Mouse (Mus musculus) inflammation-experienced regulatory T-cells, adult 6 months (primary cell): ENCODE data around the gene Fam49a. TPM values are rescaled to one million over a fixed set of nuclear protein-coding genes. Genes with fewer than 3 reads are reported as not detected.

Source experiments
- ATAC-seq: one replicate; pipeline ENCODE4 v1.8.0; 2017
- polyA plus RNA-seq, 3 experiments: library from polyadenylated mRNA; unstranded; fragments of 100-300 nt; shearing (Covaris generic); gene quantifications; one replicate each; pipeline ENCODE4 v1.2.1; 2017

Fam49a gene
- polyA plus RNA-seq, 3 experiments from 2014 or later = 45.2 to 55.3 (median 53.3) TPM

GRCm38 (mm10) chr12:12274115-12274514, 12.2 kb downstream of the Fam49a start:
- no peak for ATAC-seq

DNA sequence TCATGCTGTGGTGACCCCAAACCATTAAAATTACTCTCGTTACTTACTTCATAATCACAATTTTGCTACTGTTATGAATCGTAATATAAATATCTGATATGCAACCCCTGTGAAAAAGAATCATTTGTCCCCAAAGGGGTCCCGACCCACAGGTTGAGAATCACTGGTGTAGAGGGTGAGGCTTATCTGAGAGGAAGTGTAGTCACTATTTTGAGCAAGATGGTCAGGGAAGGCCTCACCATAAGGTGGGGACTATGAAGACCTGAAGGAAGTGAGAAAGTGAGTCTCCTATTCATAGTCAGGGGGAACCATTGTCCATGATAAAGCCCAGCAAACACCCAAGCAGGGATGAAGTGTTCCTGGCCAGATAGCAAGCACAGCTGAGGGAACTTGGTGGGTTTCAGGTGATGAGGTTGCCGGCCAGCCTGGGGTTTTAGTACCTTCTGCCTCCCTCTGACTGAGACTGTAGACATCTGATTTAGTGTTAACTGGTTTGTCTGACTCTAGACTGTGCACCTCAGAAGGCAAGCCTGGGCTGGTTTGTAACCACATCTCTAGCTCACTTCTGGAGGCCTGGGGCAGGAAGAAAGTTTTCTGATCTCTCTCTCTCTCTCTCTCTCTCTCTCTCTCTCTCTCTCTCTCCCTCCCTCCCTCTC, 13.3 kb downstream of the Fam49a start:
- no peak for ATAC-seq

DNA sequence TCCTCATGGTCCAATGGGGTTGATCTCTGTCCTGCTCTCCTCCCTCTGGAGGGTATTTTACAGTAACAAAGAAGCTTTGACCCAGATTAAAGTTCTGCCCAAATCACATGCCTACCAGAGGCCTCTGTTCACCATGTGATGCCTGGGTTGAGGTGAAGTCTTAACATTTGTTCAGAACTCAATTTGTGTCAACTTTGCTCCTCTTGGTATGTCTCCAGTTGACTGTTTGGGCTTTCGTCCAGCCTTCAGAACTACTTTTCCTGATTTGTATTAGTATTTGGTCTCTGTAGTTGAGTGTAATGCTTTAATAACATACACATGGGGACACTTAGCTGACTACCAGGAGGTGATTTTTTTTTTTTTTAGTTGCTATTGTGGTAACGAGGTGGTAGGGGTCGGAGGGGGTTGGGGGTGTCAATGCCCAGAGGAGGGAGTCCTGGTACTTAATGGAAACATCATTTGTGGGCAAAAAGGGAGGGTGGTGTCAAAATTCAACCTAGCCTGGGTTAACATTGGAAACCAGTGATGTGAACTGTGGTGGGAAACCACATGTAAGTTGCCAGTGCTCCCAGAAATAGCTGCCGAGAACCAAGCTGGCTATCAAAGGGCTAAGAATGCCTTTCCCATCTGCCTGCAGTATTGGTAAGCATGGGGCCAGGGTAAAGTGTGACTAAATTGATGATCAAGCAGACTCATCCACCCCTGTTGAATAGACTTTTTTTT, 16.0 kb downstream of the Fam49a start:
- no peak for ATAC-seq

DNA sequence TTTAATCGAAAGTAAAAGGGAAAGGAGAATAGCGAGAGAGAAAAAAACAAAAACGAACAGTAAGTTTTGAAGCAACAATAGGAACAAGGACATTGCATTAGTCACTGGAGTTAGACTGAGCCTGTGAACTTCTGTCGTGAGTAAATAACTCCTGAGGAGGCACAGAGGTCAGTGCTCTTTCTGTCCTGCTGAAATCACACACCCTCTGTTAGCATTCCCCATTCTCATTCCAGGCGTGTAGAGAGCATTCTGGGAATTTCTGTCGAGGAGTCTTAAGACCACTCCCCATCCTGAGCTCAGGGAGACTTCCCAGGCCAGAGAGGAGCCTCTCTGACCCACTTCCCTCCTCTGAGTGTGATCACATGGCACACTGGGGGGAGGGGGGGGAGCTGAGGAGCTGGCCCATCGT, 16.5 kb downstream of the Fam49a start:
- peak; percentile 69 for ATAC-seq

DNA sequence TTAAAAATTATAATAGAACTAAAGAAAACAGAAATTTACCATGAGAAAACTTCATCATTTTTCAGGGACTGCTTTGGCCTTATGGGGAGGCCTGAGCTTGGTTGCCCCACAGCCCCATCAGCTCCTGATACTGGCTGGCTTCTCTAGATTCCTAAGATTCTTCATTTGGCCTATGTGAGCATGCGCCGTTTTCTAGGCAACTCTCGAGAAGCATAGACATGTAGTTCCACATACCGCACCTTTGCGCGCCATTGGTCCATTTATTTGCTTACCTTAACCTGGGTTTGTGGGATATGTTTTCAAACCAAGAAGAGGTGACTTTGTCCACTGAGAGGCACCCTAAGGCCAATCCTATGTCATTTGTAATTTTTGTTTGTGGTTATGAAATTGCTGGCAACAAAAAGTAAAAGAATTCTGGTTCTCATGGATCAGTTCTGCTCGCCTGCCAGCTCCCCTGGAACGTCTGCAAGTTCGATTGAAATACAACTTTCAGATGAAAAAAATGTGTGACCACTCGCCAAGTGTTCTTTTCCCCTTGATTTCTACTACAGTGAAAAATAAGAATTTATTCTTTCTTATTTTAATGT, 21.9 kb downstream of the Fam49a start:
- no peak for ATAC-seq

GRCm38 (mm10) chr12:12284521-12284920, 22.6 kb downstream of the Fam49a start:
- no peak for ATAC-seq

GRCm38 (mm10) chr12:12287131-12287786, 25.3 kb downstream of the Fam49a start:
- ATAC-seq = peak; percentile 61

DNA sequence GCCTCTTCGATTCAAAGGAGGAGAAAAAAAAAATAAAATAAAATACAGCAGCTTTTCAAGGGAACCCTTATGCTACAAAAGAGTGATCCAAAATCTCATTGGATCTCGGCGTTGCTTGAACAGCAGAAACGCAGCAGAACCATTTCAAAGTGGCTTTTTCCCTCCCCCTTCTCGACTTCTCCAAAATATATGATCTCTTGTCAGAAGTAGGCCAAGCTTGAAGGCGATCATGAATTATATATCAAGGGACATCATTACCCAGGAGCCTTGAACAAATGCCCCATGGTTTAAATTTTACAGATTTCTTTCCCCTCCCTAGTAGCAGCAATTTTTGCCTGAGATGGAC, 25.8 kb downstream of the Fam49a start:
- peak; percentile 1 for ATAC-seq

DNA sequence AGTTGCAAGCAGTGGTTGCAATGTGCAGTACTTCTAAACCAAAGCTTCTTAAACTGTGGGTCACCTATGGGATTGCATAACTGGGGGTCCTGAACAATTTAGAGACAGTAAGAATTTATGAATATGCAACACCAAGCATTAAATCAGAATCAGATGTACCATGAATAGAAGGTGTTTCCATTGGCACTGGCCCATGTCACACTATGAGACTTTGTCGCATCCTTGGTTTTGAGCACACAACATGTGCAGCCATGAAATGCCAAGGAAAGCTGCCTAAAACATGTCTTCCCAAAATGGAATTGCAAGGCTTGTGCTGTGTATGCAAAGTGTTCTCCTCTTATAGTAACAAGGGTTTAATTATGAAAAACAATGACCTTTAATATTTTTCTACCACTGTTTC, 26.6 kb downstream of the Fam49a start:
- no peak for ATAC-seq

DNA sequence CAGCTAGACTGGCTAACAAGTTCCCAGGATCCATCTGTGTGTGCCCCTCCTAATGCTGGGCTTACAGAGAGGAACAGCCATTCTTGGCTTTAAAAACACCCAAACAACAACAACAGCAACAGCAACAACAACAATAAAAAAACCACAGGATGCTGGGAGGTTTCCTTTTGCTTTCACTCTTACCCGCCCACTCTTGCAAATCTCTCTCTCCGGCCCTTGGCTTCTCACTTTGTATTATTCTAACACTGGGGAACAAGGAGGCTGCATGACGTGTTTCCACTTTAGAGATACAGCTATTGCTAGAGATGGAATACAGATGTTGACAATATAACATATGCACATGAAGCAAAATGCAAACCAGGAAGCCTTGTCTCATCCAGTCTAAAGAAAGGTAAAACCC, 27.7 kb downstream of the Fam49a start:
- ATAC-seq = peak; percentile 78

DNA sequence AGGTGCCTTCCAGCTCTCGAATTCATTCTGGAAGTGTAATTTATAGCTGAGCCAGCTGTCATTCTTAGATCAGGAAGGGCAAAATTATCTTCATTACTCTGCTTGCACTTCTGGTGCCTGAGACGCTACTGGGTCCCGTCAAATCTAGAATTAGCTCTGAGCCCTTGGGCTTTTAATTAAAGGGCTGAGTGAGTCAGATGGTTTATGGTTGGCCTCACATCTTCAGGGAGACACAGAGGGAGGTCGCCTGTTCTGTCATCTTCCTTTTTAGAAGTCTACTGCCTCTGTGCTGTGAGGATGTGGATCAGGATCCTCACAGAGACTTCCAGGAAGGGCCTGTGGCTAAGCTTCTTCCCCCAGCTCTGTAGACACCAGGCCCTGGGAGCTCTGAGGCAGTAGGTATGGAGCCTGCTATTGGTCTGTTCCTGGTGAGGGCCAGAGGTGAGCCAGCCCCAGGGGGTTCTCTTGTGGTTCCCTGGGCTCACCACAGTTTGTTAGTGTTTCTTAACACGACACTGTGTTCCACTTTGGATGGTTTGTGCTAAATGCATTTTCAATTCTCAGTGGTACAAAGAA, 30.2 kb downstream of the Fam49a start:
- no peak for ATAC-seq

GRCm38 (mm10) chr12:12294380-12295171, 32.6 kb downstream of the Fam49a start:
- no peak for ATAC-seq

- no peak for ATAC-seq
These were observed 36.5 kb downstream of the Fam49a start for GRCm38 (mm10) chr12:12298451-12298850.

DNA sequence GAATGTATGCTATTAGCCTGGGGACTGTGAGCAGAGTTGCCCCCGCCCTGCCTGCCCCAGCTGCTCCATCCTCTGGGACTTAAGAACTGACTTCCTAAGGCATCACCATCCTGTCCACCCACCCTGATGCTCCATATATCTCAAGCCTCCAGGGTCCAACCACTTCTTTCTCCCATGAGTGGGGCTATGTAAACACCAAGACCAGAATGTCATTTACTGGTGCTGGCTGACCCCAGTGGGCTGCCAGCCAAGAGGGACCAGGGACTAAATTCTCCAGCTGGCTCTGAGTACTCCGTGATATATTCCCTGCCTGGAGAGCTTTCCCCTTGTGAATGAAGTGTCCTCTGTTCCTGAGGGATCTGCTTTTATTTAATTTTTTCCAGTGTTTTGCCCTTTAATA, 37.4 kb downstream of the Fam49a start:
- no peak for ATAC-seq

DNA sequence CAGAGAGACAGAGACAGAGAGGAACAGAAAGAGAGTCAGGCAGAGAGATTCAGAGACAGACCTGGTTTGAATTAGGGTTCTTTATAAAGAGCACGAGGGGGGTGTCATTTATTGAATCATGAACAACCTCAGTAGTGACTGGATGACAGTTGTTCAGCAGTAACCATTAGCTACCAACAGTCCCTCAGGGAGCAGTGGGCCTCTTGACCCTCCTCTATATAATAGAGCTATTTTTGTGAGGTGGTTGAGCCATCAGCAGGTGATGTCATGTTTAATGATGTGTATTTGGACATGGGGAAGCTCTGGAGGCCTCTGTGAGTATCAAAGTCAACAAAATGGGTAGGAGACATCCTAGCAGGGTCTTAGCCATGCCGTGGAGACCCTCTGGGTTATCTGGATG, 39.2 kb downstream of the Fam49a start:
- no peak for ATAC-seq

DNA sequence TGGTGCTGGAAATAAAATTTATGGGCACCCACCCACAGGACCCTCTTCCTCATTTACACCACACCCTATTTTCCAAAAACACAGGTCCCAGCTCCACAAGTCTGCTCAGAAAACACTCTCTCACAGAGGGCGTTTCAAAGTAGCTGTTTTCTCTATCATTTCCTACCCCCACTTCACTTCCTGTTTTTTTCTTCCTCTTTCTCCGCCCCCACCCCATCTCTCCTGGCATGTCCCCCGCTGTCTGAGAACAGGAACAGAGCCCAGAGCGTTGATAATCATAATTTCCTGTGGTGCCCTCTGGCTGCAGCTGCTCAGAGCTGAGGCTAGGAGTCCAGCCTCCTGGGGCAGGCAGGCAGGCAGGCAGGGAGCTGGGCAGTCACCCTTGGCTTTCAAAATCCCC, 39.9 kb downstream of the Fam49a start:
- ATAC-seq = peak; percentile 93

DNA sequence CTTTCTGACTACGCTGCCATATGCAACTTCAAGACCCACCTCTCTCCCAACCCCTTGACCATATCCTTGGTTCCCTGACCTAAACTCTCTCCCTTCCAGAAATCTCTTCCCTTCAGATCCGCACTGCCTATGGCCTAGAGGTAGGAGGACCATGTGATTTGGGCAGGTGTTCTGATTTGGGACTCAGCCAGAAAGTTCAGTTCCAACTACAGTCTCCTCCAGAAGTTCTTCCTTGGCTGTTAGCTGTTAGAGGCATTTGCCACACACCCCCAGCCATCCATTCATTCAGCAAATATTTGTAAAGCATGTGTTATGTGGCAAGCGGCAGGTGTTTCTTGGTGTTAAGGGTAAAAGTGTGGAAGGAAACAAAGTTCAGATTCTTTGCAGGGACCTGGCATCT, 44.3 kb downstream of the Fam49a start:
- ATAC-seq = no peak

DNA sequence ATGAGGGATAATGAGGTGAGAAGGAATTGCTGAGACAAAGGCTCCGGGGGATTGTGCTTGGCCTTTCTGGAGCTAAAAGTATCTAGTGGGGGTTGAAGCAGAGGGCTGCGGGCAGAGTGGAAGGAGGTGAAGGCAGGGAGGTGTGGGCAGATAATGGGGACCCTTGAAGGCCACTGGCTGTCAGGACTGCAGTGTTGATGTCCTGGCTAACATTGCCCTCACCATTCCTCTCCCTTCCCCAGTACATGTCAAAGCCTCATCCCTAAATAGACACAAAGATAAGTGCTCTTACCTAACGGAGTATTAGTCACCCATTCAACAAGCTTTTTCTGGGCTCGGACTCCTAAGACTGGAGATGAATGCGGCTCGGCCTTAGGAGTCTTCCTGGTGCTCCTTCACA, 44.9 kb downstream of the Fam49a start:
- ATAC-seq = no peak

DNA sequence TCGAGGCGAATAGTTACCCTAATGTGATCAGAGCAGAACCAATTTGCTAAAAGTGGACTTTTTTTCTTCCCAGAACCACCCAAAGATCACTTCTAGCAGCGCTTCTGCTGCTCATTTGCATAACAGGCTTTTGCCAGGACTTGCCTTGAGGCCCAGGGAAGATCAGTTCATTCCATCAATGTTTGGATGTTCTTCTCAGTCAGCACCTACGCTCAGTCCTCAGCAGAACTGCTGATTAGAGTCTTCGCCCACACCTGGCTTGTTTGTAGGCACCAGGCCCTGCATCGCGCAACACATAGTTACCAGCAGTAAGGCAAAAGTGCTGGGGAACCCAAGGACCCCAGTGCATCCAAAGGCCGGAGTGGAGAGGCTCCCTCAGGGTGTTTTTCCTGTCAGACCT, 45.3 kb downstream of the Fam49a start:
- no peak for ATAC-seq

GRCm38 (mm10) chr12:12313437-12313836, 51.5 kb downstream of the Fam49a start:
- ATAC-seq = peak; percentile 49

DNA sequence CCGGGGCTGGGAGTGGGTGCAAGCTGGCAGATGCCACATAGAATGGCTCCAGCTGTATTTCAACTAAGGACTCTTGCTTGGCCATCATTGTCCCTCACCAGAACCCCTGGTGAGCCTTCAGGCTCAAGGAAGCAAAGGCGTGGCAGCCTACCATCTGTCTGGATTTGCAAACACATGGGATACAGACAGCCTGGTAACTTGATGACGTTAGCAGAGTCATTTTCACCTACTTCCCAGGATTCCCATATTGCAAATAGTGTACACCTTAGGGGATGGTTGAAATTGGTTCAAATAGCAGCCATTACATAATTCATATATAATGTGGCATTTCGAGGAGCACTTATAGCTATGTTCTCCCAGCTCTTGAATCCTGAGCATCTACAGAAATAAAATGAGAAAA, 52.0 kb downstream of the Fam49a start:
- no peak for ATAC-seq

- no peak for ATAC-seq
These were observed 52.4 kb downstream of the Fam49a start for GRCm38 (mm10) chr12:12314326-12314725.
